Mouse (Mus musculus) stomach, embryonic 15.5 days (tissue): ENCODE results near the gene Rab11fip4. TPM values are rescaled to one million over a fixed set of nuclear protein-coding genes. Genes with fewer than 3 reads are reported as not detected.

ENCODE experiments used
- ATAC-seq: fragments of 200-750 bp; cut with Nextera tagmentation; 2 replicates; pipeline ENCODE4 v1.8.0; 2017; ENCODE audit warnings: low read depth, moderate number of reproducible peaks, moderate TSS enrichment; ENCODE audit not compliant: insufficient read depth, low FRiP score
- H3K27ac ChIP-seq: fragments of 300-500 bp; sonication (generic); 2 replicates; pipeline ENCODE4 v1.5.1; 2015; ENCODE audit warnings: mild to moderate bottlenecking, inconsistent platforms
- H3K27me3 ChIP-seq: fragments of 300-500 bp; sonication (generic); replicated peaks from 2 replicates; pipeline ENCODE4 v1.6.1; 2015; ENCODE audit warnings: inconsistent platforms
- H3K36me3 ChIP-seq: fragments of 300-500 bp; sonication (generic); 2 replicates; pipeline ENCODE4 v1.6.1; 2015; ENCODE audit warnings: inconsistent platforms
- H3K4me1 ChIP-seq: fragments of 300-500 bp; sonication (generic); 2 replicates; pipeline ENCODE4 v1.6.1; 2015; ENCODE audit warnings: inconsistent platforms
- H3K4me2 ChIP-seq: fragments of 300-500 bp; sonication (generic); 2 replicates; pipeline ENCODE4 v1.6.1; 2015; ENCODE audit warnings: mild to moderate bottlenecking, inconsistent platforms
- H3K4me3 ChIP-seq: fragments of 300-500 bp; sonication (generic); replicated peaks from 2 replicates; pipeline ENCODE4 v1.5.1; 2015; ENCODE audit warnings: inconsistent platforms
- H3K9ac ChIP-seq: fragments of 300-500 bp; sonication (generic); 2 replicates; pipeline ENCODE4 v1.6.1; 2015; ENCODE audit warnings: inconsistent platforms
- H3K9me3 ChIP-seq: fragments of 300-500 bp; sonication (generic); 2 replicates; pipeline ENCODE4 v1.6.1; 2016; ENCODE audit warnings: inconsistent platforms
- WGBS: fragments of 180-500 bp; shearing (Covaris S2); methylation state at CpG from one replicate; pipeline ENCODE4 v1.1.7; 2015; 5-methylcytosine and 5-hydroxymethylcytosine counted together
- polyA plus RNA-seq: library from polyadenylated mRNA; unstranded; fragments of >200 nt; fragmentation: Nextera tagmentation; extraction: Ambion mirVana; gene quantifications from 2 replicates; pipeline ENCODE4 v1.2.1, GENCODE M21; 2015

The Rab11fip4 gene
- polyA plus RNA-seq, 1 experiment from 2014 or later: 2.1 TPM

- ATAC-seq: no peak
- Histone ChIP-seq H3K27ac (no peak overlapping the region), H3K36me3 (no peaks in the 10 kb centered on the region), H3K9ac (no peak overlapping the region), H3K4me1 (peaks cover 7% of the 10 kb centered on the region), H3K4me2 (no peak overlapping the region), H3K27me3 (no peaks in the 10 kb centered on the region), H3K9me3 (no peaks in the 10 kb centered on the region), H3K4me3 (no peak overlapping the region)
- WGBS: 76% methylated on average over 10 of the region's 10 CpGs
These were observed 67.3 kb downstream of the Rab11fip4 start for GRCm38 (mm10) chr11:79658205-79658825.

DNA sequence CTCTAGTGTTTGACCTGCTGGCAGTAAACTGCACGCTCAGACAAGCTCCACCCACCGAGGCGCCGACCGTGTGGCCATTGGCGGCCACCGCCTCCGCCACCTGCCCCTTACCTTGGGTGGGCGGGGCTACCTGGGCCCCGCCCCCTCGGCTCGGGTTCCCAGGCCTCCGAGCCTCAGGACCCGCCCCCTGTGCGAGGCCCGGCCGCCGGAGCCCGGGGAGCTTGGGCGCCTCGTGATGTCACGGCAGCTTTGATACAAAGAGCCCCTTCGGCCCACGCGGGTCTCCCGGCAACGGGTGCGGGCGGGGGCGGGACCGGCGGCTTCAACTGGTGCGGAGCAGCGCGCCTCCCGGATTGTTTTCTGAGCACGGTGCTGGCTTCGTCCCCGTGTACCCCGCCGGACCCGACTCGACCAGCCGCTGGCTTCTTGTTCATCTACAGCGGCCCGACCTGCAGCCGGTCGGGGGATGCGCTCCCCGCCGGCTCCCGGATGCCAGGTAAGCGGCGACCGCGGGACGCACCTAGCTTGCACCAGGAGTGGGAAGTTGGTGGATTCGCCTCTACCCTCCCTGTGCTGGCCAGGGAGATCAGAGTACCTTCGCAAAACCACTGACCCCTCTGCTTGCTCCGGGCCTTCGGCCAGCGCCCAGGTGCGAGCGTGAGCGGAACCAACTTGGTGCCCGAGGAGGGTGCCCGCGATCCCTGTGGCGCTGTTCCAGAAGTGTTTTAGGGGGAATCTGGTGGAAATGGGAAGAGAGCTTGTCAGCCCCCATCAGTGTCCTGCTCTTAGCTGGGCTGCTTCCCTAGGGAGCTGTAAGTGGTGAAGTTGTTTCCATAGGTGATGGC, 69.6 kb downstream of the Rab11fip4 start:
- H3K9ac ChIP-seq: peak overlapping the region; percentile 42; the same call in 1 of the 2 replicates
- peak overlapping the region; percentile 54 for H3K4me3 ChIP-seq
- H3K27ac ChIP-seq: no peak overlapping the region
- H3K36me3 ChIP-seq: no peaks in the 10 kb centered on the region
- H3K4me1 ChIP-seq: peaks cover 7% of the 10 kb centered on the region
- no peaks in the 10 kb centered on the region for H3K27me3 ChIP-seq
- under 1% methylated on average over 68 of the region's 69 CpGs for WGBS
- peak; percentile 89 for ATAC-seq
- peak overlapping the region; percentile 93 for H3K4me2 ChIP-seq
- no peaks in the 10 kb centered on the region for H3K9me3 ChIP-seq

GRCm38 (mm10) chr11:79661877-79662545, 71.0 kb downstream of the Rab11fip4 start:
- no peak overlapping the region for H3K4me3 ChIP-seq
- no peaks in the 10 kb centered on the region for H3K27me3 ChIP-seq
- H3K9ac ChIP-seq: no peak overlapping the region
- ATAC-seq: no peak
- H3K4me2 ChIP-seq: no peak overlapping the region
- peaks cover 10% of the 10 kb centered on the region for H3K4me1 ChIP-seq
- 64% methylated on average over 6 of the region's 6 CpGs for WGBS
- H3K36me3 ChIP-seq: no peaks in the 10 kb centered on the region
- H3K9me3 ChIP-seq: no peaks in the 10 kb centered on the region
- no peak overlapping the region for H3K27ac ChIP-seq

- no peaks in the 10 kb centered on the region for H3K36me3 ChIP-seq
- ATAC-seq: no peak
- H3K27me3 ChIP-seq: no peaks in the 10 kb centered on the region
- H3K9ac ChIP-seq: no peak overlapping the region
- H3K4me1 ChIP-seq: peaks cover 10% of the 10 kb centered on the region
- H3K4me2 ChIP-seq: no peak overlapping the region
- no peaks in the 10 kb centered on the region for H3K9me3 ChIP-seq
- no peak overlapping the region for H3K27ac ChIP-seq
- WGBS: 87% methylated on average over 9 of the region's 9 CpGs
- no peak overlapping the region for H3K4me3 ChIP-seq
These were observed 72.1 kb downstream of the Rab11fip4 start for GRCm38 (mm10) chr11:79663158-79663557.

DNA sequence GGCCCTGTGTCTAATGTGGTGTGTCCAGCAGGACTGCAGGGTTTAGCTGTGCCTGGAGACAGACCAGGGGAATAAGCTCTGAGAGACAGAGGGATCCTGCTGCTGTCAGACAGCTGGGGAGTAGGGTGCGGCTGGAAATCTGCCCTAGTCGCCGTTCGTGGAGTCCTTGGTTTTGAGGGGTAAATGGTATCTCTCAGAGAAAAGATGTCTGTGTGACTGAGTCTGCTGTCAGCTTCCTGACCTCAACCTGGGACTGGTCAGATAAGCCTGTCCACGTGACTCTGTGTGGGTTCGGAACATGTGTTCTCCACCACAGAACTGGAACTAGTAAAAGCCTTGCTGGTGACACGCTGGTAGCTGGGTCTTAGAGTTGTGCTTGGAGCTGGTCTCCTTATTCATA, 72.6 kb downstream of the Rab11fip4 start:
- no peaks in the 10 kb centered on the region for H3K36me3 ChIP-seq
- no peaks in the 10 kb centered on the region for H3K9me3 ChIP-seq
- no peaks in the 10 kb centered on the region for H3K27me3 ChIP-seq
- no peak overlapping the region for H3K4me3 ChIP-seq
- H3K4me1 ChIP-seq: peaks cover 10% of the 10 kb centered on the region
- no peak overlapping the region for H3K4me2 ChIP-seq
- no peak overlapping the region for H3K27ac ChIP-seq
- WGBS: 71% methylated on average over 7 of the region's 7 CpGs
- ATAC-seq: no peak
- no peak overlapping the region for H3K9ac ChIP-seq

- no peaks in the 10 kb centered on the region for H3K27me3 ChIP-seq
- 0 out of 2 replicates have a peak, but pooled peaks cover 4% of the 10 kb centered on the region for H3K4me1 ChIP-seq
- 0 out of 2 replicates have a peak, but pooled peaks have one; percentile 15 for ATAC-seq
- H3K27ac ChIP-seq: no peak overlapping the region
- H3K4me3 ChIP-seq: no peak overlapping the region
- H3K9me3 ChIP-seq: no peaks in the 10 kb centered on the region
- no peak overlapping the region for H3K9ac ChIP-seq
- no peaks in the 10 kb centered on the region for H3K36me3 ChIP-seq
- H3K4me2 ChIP-seq: no peak overlapping the region
- 79% methylated on average over 8 of the region's 8 CpGs for WGBS
These were observed 75.5 kb downstream of the Rab11fip4 start for GRCm38 (mm10) chr11:79666544-79666943.

DNA sequence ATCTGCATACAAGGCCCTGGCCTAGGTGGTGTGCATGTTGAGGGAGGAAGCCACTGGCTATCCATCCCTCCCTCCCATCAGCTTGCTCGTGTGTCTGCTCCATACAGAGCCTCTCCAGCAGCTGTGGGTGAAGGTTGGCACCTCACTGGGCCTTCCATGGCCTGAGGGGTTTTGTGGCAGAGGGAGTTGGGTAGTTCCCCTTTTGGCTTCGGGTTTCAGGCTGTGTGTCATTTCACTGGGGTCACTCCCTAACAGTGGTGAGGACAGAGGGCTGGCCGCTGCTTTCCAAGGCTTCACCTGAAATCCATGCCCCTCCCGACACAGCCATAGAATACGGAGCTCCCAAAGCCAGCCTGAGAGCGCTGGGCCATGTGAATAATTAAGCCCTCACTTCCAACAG, 78.2 kb downstream of the Rab11fip4 start:
- no peak for ATAC-seq
- H3K4me2 ChIP-seq: no peak overlapping the region
- 0 out of 2 replicates have a peak, but pooled peaks cover 4% of the 10 kb centered on the region for H3K4me1 ChIP-seq
- no peaks in the 10 kb centered on the region for H3K36me3 ChIP-seq
- H3K9me3 ChIP-seq: no peaks in the 10 kb centered on the region
- WGBS: 65% methylated on average over 6 of the region's 6 CpGs
- no peaks in the 10 kb centered on the region for H3K27me3 ChIP-seq
- no peak overlapping the region for H3K4me3 ChIP-seq
- no peak overlapping the region for H3K27ac ChIP-seq
- H3K9ac ChIP-seq: no peak overlapping the region

- no peaks in the 10 kb centered on the region for H3K36me3 ChIP-seq
- no peak overlapping the region for H3K4me3 ChIP-seq
- no peak for ATAC-seq
- H3K4me1 ChIP-seq: 0 out of 2 replicates have a peak, but pooled peaks cover 4% of the 10 kb centered on the region
- WGBS: 21% methylated on average over 3 of the region's 3 CpGs
- H3K27ac ChIP-seq: no peak overlapping the region
- H3K9ac ChIP-seq: no peak overlapping the region
- H3K9me3 ChIP-seq: no peaks in the 10 kb centered on the region
- H3K27me3 ChIP-seq: no peaks in the 10 kb centered on the region
- H3K4me2 ChIP-seq: no peak overlapping the region
These were observed 78.9 kb downstream of the Rab11fip4 start for GRCm38 (mm10) chr11:79669947-79670346.

DNA sequence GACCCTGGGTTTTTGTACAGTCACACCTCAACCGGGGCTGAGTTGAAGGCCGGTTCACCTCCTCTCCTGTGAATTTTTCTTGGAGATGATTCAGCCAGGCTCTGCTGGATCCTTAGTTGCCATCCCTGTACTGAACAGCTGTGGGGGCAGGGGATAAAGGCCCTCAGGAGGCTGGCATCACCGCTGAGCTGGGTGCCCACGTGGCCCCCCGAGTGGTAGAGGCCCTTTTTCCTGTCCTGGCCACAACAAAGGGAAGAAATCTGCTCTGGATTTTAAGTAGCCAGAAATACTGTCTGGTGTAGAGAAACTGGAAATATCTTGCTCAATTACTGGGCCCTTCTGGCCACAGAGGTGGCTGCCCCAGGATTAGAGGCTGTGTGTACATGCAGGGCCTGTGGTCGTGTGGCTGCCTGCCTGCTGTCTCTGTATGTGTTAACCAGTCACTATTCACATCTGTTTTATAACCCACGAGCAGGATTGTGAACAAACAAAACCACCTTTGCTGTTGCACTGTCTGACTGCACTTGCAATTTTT, 79.5 kb downstream of the Rab11fip4 start:
- no peaks in the 10 kb centered on the region for H3K9me3 ChIP-seq
- H3K9ac ChIP-seq: no peak overlapping the region
- H3K36me3 ChIP-seq: no peaks in the 10 kb centered on the region
- 59% methylated on average over 7 of the region's 7 CpGs for WGBS
- ATAC-seq: no peak
- H3K27me3 ChIP-seq: no peaks in the 10 kb centered on the region
- no peak overlapping the region for H3K4me3 ChIP-seq
- H3K27ac ChIP-seq: no peak overlapping the region
- H3K4me2 ChIP-seq: no peak overlapping the region
- 0 out of 2 replicates have a peak, but pooled peaks cover 4% of the 10 kb centered on the region for H3K4me1 ChIP-seq

- no peaks in the 10 kb centered on the region for H3K9me3 ChIP-seq
- H3K4me2 ChIP-seq: no peak overlapping the region
- H3K9ac ChIP-seq: no peak overlapping the region
- 63% methylated on average over 6 of the region's 6 CpGs for WGBS
- no peak overlapping the region for H3K27ac ChIP-seq
- H3K27me3 ChIP-seq: no peaks in the 10 kb centered on the region
- no peak for ATAC-seq
- no peak overlapping the region for H3K4me3 ChIP-seq
- H3K4me1 ChIP-seq: no peaks in the 10 kb centered on the region
- H3K36me3 ChIP-seq: no peaks in the 10 kb centered on the region
These were observed 80.8 kb downstream of the Rab11fip4 start for GRCm38 (mm10) chr11:79671668-79672281.

DNA sequence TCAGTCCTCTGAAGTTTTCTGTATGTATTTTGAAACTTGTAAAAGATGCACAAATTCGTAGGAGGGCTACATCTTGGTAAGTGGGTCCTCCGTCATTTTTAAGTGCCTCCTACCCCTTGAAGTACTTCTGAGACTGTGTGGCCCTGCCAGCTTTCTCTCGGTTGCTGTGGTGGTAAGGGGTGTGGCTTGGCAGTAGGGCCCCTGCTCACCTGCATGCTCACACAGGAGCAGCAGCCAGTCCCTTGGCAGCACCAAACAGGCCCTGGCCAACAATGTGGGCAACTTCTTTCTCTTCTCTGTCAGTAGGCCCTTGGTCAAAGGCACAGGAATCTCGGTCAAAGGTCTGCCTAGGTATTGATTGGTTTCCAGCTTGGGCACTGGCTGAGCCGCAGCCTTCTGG, 82.1 kb downstream of the Rab11fip4 start:
- Histone ChIP-seq H3K4me1 (no peaks in the 10 kb centered on the region), H3K9ac (no peak overlapping the region), H3K27ac (0 out of 2 replicates have a peak overlapping the region, but pooled peaks have one; percentile 8), H3K4me3 (no peak overlapping the region), H3K36me3 (no peaks in the 10 kb centered on the region), H3K27me3 (no peaks in the 10 kb centered on the region), H3K4me2 (no peak overlapping the region), H3K9me3 (no peaks in the 10 kb centered on the region)
- WGBS: 64% methylated on average over 5 of the region's 5 CpGs
- ATAC-seq: no peak
